Mouse (Mus musculus): ENCODE data around the gene Gm5941. TPM values are rescaled to one million over a fixed set of nuclear protein-coding genes. Genes with fewer than 3 reads are reported as not detected.
"Not testable (repeated sequence)": the region's sequence is repeated elsewhere in the genome, so short reads cannot be mapped to it uniquely, and the experiment has no call there.

The Gm5941 gene
- polyA plus RNA-seq (2012; rRNA removed): not detected in 2 replicates
- polyA plus RNA-seq (2014; fragmentation: Nextera tagmentation; extraction: Ambion mirVana): not detected in 2 replicates

GRCm38 (mm10) chrX:92489649-92490048, at the start of gene Gm5941:
Gene Gm5941 (plus strand): TSS chrX:92489949.
- not testable (repeated sequence) for H3K9ac ChIP-seq (ENCODE audit: low read depth, low read length, severe bottlenecking); H3K27ac ChIP-seq (replicated peaks; ENCODE audit: low read depth, low read length); ATAC-seq (ENCODE audit: low FRiP score, low read depth); H3K27me3 ChIP-seq (ENCODE audit: control insufficient read depth, insufficient read depth, low read length); H3K4me3 ChIP-seq (replicated peaks; ENCODE audit: low read length); H3K4me2 ChIP-seq (replicated peaks; ENCODE audit: low read depth, low read length, severe bottlenecking); H3K9me3 ChIP-seq (ENCODE audit: control insufficient read depth, low read length); DNase-seq (ENCODE audit: low spot score); H3K4me1 ChIP-seq (ENCODE audit: control insufficient read depth, insufficient read depth, low read length); H3K36me3 ChIP-seq (ENCODE audit: control insufficient read depth, insufficient read depth, low read length)
- WGBS: 83% methylated on average over 4 of the region's 4 CpGs

- no peaks in the 10 kb centered on the region for H3K4me1 ChIP-seq (ENCODE audit: control insufficient read depth, insufficient read depth, low read length)
- ATAC-seq (ENCODE audit: low FRiP score, low read depth) (no peak), DNase-seq (ENCODE audit: low spot score) (no peak)
- TF ChIP-seq POLR2A (IDR thresholded peaks at IDR 0.05; ENCODE audit: borderline replicate concordance, extremely low read depth, insufficient read depth, insufficient read length): no peak
- no peak overlapping the region for H3K4me3 ChIP-seq (replicated peaks; ENCODE audit: low read length)
- no peaks in the 10 kb centered on the region for H3K27me3 ChIP-seq (ENCODE audit: control insufficient read depth, insufficient read depth, low read length)
- H3K27ac ChIP-seq (replicated peaks; ENCODE audit: low read depth, low read length): no peak overlapping the region
- WGBS: 31% methylated on average over 3 of the region's 3 CpGs
- H3K36me3 ChIP-seq (ENCODE audit: control insufficient read depth, insufficient read depth, low read length): no peaks in the 10 kb centered on the region
- no peaks in the 10 kb centered on the region for H3K9me3 ChIP-seq (ENCODE audit: control insufficient read depth, low read length)
- H3K4me2 ChIP-seq (replicated peaks; ENCODE audit: low read depth, low read length, severe bottlenecking): no peak overlapping the region
- H3K9ac ChIP-seq (ENCODE audit: low read depth, low read length, severe bottlenecking): no peak overlapping the region
Measured at GRCm38 (mm10) chrX:92460496-92460895, 29.3 kb upstream of the Gm5941 start.

GRCm38 (mm10) chrX:92464773-92465172, 25.0 kb upstream of the Gm5941 start:
- no peak overlapping the region for H3K4me3 ChIP-seq (replicated peaks; ENCODE audit: low read length)
- no peaks in the 10 kb centered on the region for H3K36me3 ChIP-seq (ENCODE audit: control insufficient read depth, insufficient read depth, low read length)
- TF ChIP-seq POLR2A (IDR thresholded peaks at IDR 0.05; ENCODE audit: borderline replicate concordance, extremely low read depth, insufficient read depth, insufficient read length): no peak
- H3K4me2 ChIP-seq (replicated peaks; ENCODE audit: low read depth, low read length, severe bottlenecking): no peak overlapping the region
- ATAC-seq (ENCODE audit: low FRiP score, low read depth): no peak
- DNase-seq (ENCODE audit: low spot score): no peak
- 57% methylated on average over 4 of the region's 4 CpGs for WGBS
- no peak overlapping the region for H3K9ac ChIP-seq (ENCODE audit: low read depth, low read length, severe bottlenecking)
- no peaks in the 10 kb centered on the region for H3K4me1 ChIP-seq (ENCODE audit: control insufficient read depth, insufficient read depth, low read length)
- no peak overlapping the region for H3K27ac ChIP-seq (replicated peaks; ENCODE audit: low read depth, low read length)
- no peaks in the 10 kb centered on the region for H3K27me3 ChIP-seq (ENCODE audit: control insufficient read depth, insufficient read depth, low read length)
- H3K9me3 ChIP-seq (ENCODE audit: control insufficient read depth, low read length): no peaks in the 10 kb centered on the region

GRCm38 (mm10) chrX:92498254-92498653, 8.5 kb downstream of the Gm5941 start:
- 44% methylated on average over 1 of the region's 1 CpGs for WGBS
- ATAC-seq (ENCODE audit: low FRiP score, low read depth) (no peak), DNase-seq (ENCODE audit: low spot score) (no peak)
- no peak overlapping the region for H3K27ac ChIP-seq (replicated peaks; ENCODE audit: low read depth, low read length)
- no peak for TF ChIP-seq POLR2A (IDR thresholded peaks at IDR 0.05; ENCODE audit: borderline replicate concordance, extremely low read depth, insufficient read depth, insufficient read length)
- no peaks in the 10 kb centered on the region for H3K36me3 ChIP-seq (ENCODE audit: control insufficient read depth, insufficient read depth, low read length)
- no peak overlapping the region for H3K9ac ChIP-seq (ENCODE audit: low read depth, low read length, severe bottlenecking)
- no peak overlapping the region for H3K4me3 ChIP-seq (replicated peaks; ENCODE audit: low read length)
- no peaks in the 10 kb centered on the region for H3K9me3 ChIP-seq (ENCODE audit: control insufficient read depth, low read length)
- no peak overlapping the region for H3K4me2 ChIP-seq (replicated peaks; ENCODE audit: low read depth, low read length, severe bottlenecking)
- H3K4me1 ChIP-seq (ENCODE audit: control insufficient read depth, insufficient read depth, low read length): no peaks in the 10 kb centered on the region
- no peaks in the 10 kb centered on the region for H3K27me3 ChIP-seq (ENCODE audit: control insufficient read depth, insufficient read depth, low read length)

- no peak overlapping the region for H3K4me2 ChIP-seq (replicated peaks; ENCODE audit: low read depth, low read length, severe bottlenecking)
- H3K9me3 ChIP-seq (ENCODE audit: control insufficient read depth, low read length): no peaks in the 10 kb centered on the region
- H3K36me3 ChIP-seq (ENCODE audit: control insufficient read depth, insufficient read depth, low read length): no peaks in the 10 kb centered on the region
- no peaks in the 10 kb centered on the region for H3K27me3 ChIP-seq (ENCODE audit: control insufficient read depth, insufficient read depth, low read length)
- no peak for TF ChIP-seq POLR2A (IDR thresholded peaks at IDR 0.05; ENCODE audit: borderline replicate concordance, extremely low read depth, insufficient read depth, insufficient read length)
- no peak overlapping the region for H3K4me3 ChIP-seq (replicated peaks; ENCODE audit: low read length)
- 53% methylated on average over 1 of the region's 1 CpGs for WGBS
- DNase-seq (ENCODE audit: low spot score) (no peak), ATAC-seq (ENCODE audit: low FRiP score, low read depth) (no peak)
- no peak overlapping the region for H3K27ac ChIP-seq (replicated peaks; ENCODE audit: low read depth, low read length)
- no peaks in the 10 kb centered on the region for H3K4me1 ChIP-seq (ENCODE audit: control insufficient read depth, insufficient read depth, low read length)
- H3K9ac ChIP-seq (ENCODE audit: low read depth, low read length, severe bottlenecking): no peak overlapping the region
Measured at GRCm38 (mm10) chrX:92527826-92528225, 38.1 kb downstream of the Gm5941 start.

Other genes starting within 250 kb of the Gm5941 start
- gene Mageb18, start 109.6 kb downstream of the Gm5941 start, polyA plus RNA-seq (2012; rRNA removed): 0.06 TPM in 1 of 2 replicates, not detected in the other
- not detected in 2 replicates for gene Mageb18, start 109.6 kb downstream of the Gm5941 start, polyA plus RNA-seq (2014; fragmentation: Nextera tagmentation; extraction: Ambion mirVana)

Data from limb, embryonic 14.5 days (tissue).